Mouse (Mus musculus) thymus, postnatal 36 days (tissue): ENCODE data around the gene Epn1.
A peak's percentile ranks its signal among the peaks of the same experiment; 100 is the strongest.

Experiments
- DNase-seq, 2 experiments: peaks; one replicate each; pipeline ENCODE4 v3.0.0; 2022; ENCODE audit warnings: mixed read lengths in 2 of 2

Epn1 gene

DNA sequence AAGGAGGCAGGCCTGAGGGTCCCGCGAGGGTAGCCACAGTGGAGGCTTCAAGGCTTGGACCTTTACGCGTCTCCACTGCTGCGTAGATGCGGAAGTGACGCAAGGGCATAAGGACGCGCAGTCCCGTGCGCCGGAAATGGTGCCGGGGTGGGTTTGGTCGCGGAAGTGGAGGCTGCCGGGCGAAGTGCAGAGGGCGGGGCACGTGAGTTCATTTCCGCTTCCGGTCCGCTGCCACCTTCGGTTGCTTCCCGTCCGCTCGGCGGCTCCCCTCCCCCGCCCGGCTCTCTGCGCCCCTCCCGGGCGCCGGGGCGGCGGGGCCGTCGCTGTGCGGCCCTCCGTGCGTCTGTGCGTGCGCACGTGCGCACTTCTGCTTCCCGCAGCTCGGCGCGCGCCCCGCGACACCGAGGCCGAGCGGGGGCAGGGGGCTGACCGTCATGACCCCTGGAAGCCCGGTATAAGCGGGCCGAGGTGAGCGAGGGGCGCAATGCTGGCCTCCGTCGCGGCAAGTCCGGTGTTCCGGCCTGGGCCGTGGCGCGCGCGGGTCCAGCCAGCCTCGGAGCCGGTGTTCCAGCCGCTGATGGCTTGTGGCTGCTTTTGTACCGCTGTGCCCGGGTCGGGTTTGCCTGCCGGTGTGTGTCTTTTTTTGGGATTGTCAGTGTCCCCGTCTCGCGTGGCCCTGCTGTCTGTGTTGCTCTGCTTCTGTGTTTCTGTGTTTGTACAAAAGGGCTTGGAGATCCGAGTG is at the start of gene Epn1:
Epn1 (plus strand) TSS at position 226 of the 742 bp plus-strand sequence.
- DNase-seq = peak; percentile 94 to 96

DNA sequence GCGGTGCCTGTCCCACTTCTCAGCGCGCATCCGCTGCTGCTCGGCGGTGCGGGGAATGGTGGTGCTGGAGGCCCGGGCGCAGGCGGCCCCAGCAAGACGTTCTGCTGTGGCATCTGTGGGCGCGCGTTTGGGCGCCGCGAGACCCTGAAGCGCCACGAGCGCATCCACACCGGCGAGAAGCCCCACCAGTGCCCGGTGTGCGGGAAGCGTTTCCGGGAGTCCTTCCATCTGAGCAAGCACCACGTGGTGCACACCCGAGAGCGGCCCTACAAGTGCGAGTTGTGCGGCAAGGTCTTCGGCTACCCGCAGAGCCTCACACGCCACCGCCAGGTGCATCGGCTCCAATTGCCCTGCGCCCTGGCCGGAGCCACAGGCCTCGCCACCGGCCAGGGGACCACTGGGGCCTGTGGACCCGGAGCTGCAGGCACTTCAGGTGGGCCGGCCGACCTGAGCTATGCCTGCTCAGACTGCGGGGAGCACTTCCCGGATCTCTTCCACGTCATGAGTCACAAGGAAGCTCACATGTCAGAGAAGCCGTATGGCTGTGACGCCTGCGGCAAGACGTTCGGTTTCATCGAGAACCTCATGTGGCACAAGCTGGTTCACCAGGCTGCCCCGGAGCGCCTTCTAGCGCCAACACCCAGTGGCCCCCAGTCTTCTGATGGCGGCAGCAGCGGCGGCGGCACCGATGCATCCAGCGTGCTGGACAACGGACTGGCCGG is 49.3 kb upstream of the Epn1 start:
- peak in 1 of 2 experiments; percentile 19 for DNase-seq

DNA sequence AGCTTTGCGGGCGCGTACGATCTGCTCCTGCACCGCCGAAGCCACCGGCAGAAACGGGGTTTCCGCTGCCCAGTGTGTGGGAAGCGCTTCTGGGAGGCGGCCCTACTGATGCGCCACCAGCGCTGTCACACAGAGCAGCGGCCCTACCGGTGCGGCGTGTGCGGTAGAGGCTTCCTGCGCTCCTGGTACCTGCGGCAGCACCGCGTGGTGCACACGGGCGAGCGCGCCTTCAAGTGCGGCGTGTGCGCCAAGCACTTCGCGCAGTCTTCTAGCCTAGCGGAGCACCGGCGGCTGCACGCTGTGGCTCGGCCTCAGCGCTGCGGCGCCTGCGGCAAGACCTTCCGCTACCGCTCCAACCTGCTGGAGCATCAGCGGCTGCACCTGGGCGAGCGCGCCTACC is 48.5 kb upstream of the Epn1 start:
- DNase-seq = no peak

DNA sequence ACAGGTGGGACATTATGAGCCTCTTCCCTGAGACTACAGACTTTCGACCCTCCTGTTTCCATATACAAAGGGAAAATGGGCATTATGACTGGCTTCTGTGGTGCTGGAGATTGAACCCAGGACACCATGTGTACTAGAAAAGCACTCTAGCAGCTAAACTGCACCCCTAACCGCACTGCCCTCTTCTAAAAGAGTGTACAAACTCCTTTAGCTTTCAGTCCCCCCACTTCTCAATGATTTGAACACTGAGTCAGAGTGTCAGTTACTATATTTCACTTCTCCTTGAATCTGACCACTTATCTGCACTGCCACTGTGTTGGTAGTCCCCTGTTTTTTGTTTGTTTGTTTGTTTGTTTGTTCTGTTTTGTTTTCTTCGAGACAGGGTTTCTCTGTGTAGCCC is 46.2 kb upstream of the Epn1 start, which contains the start of gene 4632433K11Rik:
4632433K11Rik (plus strand) TSS at position 301 of the 400 bp plus-strand sequence.
- DNase-seq = no peak

DNA sequence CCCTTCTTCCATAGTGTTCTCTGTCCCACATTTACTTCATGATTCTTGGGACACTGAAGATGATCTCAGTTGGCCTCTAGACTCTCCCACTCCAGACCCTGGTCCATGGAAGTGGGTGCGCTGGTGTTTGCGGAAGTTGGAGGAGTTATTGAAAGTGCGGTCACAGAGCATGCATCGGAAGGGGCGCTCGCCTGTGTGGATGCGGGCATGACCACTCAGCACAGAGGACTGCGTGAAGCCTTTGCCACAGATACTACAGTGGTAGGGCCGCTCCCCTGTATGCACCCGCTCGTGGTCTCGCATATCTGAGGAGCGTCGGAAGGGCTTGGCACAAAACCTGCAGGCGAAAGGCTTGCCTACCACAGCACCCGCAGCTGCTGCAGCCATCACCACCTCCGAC is 44.4 kb upstream of the Epn1 start:
- no peak for DNase-seq

DNA sequence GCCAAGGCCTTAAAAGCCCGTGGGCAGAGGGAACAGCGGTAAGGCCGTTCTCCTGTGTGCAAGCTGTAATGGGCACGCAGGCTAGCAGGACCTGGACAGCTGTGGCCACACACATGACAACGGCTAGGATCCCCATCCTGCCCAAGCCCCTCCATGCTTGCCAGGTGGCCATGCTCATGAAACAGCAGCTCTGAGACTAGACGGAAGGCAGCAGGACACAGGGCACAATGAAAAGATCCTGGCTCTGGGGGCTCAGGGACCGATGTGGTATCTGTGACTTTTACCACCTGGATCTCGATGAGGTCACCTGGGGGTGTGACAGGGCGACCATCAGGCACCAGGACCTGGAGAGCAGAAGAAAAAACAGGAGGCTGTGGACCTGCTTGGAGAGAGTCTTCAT is 43.9 kb upstream of the Epn1 start:
- DNase-seq = no peak

DNA sequence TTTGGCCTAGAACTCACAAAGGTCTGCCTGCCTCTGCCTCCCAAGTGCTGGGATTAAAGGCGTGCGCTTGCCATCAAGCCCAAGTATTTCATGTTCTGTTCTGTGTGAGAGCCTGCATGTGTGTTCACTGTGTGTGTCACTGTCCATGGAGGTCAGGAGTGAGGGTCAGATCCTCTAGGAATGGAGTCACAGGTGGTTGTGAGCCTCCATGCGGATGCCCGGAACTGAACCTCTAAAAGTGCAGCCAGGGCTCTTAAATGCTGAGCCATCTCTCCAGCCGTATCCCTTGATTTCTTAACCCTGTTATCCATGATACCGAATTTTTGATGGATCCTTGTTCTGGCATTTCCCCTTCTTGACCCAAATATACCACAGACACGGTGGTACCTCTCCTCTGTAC is 43.0 kb upstream of the Epn1 start:
- DNase-seq = no peak

DNA sequence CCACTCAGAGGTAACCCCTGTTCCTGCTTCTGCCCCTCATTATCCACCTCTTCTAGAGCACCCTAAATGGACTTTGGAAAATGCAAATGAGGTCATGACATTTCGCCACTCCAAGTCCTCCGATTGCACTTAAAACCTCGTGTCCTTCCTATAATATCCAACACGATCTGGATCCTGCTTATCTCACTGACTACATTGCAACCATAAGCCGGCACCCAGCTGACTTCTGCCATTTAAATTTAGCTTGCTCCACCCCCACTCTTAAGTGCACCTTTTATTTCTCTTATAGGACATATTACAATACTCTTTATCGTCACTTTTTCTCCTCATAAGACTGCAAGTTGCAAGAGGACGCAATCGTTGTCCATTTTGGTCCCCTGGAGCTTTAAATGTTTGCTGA is 42.6 kb upstream of the Epn1 start:
- no peak for DNase-seq

DNA sequence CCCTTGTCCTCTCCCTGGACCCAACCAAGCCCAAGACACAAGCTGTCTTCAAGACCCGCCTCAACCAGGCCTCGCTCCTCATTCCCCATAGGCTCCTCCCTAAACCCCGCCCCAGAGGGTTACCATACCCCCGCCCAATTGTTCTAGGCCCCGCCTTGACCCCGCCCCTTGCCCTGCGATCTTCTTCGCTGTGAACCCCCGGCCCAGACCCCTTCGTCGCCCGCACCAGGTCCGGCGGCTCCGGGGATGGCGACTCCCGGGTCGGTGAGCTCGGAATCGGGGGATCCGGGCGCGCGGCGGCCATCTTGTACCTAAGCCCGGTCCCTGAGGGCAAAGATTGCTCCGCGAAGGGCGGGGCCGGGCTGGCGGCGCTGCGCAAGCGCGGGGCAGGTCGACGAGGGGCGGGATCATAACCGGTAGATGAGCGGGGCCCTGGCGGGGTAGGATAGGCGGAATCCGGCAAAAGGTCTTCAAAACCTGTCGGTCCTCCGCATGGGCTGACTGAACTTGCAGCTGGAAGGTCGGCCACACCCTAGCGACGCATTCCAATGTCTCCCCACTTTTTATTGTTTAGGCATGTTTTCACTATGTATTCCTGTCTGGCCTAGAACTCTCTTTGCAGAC is 41.8 kb upstream of the Epn1 start, which contains the start of gene Zfp784:
Zfp784 (minus strand) TSS at position 338 of the 624 bp plus-strand sequence.
- peak; percentile 94 to 95 for DNase-seq

DNA sequence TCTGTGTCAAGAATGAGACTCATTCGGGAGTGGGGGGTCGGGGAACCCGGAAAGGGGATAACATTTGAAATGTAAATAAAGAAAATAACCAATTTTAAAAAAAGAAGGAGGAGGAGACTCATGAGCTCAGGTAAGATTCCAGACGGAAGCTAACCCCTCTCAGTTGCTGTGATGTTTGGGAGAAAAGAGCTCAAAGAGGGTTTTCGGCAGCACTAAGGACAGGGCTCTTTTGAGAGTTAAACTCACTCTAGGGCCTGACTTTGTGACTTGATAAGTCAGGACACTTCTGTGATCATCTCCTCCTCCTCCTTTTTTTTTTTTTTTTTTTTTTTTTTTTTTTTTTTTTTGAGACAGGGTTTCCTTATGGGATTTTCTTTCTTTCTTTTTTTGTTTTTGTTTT is 41.1 kb upstream of the Epn1 start:
- DNase-seq = no peak

DNA sequence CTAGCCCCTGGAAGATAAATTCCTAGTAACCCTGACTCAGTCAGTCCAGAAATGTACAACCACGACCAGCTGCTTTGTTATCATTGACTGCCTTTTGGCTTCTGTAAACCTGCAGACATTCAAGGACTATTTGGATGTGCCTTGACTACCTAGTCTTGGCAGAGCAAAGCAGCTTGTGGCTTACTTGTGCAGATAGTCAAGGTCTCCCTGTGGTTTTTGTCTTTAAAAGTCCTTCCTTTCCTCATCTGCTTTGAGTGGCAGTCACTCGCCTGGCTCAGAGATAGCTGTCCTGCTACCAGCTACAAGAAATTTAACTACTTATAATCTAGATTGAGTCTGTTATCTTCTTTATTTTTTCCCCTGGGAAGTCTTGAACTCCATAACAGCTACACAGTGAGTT is 35.1 kb upstream of the Epn1 start:
- no peak for DNase-seq

DNA sequence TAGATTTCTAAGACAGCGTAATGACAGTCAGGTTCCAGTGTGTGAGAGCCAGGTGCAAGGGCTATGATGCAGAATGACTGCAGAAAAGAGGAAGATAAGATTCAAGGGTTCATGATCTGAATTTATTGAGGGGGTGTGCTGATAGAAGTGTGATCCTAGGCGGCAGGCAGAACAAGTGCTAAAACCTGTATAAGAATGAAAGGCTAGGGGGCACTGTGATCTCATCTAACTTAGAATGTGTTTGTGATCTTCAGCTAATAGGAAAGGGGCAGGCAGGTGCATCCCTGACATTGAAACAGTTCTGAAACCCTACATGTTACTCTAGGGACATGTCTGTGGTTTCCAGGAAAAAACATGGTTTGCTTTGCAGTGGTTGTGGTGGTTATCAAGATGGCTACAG is 33.9 kb upstream of the Epn1 start:
- DNase-seq = no peak

DNA sequence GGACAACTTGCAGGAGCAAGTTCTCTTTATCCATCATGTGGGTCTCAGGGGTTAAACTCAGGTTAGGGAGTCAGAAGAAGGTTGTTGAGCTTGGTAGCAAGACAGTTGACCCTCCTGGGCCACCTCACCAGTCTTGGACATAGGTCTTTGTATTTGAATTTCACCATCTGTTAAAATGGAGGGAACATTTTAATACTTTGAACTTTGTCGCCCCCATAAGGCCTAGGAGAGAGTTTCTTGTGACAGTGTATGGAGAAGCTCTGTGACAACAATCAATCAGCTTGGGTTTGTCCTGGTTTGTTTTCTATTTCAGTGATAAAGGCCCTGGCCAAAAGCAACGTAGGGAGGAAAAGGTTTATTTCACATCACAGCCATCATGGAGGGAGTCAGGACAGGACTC is 32.7 kb upstream of the Epn1 start:
- DNase-seq = no peak

DNA sequence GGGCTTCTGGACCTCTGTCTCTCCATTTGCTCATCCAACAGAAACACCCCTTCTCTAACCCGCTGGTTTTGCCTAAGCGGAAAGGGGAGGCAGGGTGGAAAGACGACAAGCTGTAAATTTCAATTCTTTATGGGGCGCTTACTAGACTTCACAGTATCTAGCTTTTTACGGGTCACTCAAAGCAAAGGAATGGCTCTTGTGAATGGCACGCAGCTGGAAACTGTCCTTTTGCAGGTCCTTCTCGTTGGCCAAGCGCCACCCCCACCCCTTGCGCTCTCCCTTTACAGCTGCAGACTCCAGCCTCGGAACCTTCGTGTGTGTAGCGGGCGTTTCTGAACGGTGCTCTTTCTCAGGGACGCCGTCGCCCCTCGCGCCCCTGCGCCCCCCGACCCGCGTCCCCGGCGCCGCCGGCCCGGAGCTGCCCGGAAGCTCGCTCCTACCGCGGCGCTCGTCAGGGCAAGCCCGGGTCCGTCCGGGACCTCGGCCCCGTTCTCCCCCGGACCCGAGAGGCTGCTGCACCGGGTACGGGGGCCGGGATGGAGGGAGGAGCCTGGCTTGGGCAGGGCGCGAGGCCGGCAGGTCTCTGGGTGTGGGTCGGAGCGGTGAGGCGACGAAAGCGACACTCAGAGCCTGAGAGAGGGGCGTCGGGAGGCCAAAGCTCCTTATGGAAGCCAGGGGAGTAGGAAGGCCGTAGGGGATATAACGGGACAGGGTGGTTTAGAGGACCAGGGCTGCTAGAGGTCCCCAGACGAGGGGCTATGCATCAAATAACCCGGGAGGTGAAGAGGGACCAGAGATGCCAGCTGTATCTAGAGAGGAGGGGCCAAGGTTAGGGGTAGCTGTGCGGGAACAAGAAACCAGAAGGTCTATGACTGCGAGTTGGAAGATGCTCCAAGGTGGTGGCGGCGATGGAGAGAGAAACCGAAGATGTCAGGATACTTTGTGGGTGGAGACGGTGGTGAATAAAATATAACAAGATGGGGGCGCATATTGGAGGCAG is 28.5 kb upstream of the Epn1 start, which contains the start of gene Zfp580:
Zfp580 (plus strand) TSS at position 346 of the 1,000 bp plus-strand sequence.
- peak; percentile 61 to 62 for DNase-seq

DNA sequence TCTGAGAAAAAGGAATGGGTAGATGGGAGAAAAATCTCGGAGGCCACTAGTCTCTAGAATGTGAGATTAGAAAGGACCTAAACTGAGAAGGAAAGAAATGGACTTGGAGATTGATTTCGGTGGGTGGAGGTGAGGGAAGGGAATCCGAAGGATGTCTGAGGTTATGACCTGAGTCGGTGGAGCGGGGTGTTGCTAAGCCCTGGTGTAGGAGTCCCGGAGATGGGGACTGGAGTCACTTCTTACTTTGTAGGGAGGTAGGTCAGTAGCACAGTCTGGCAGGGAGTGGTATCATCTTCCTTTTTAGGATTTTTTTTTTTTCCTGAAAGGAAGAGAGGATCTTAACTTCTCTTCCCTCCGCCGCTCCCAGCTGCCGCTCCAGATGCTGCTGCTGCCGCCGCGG is 27.6 kb upstream of the Epn1 start:
- DNase-seq = no peak

DNA sequence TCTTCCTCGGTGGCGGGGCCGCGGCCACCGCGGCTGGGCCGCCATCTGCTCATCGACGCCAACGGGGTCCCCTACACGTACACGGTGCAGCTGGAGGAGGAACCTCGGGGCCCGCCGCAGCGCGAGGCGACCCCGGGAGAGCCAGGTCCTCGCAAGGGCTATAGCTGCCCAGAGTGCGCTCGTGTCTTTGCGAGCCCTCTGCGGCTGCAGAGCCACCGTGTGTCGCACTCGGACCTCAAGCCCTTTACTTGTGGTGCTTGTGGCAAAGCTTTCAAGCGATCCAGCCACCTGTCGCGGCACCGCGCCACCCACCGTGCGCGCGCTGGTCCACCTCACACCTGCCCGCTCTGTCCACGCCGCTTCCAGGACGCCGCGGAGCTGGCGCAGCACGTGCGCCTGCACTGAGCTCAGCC is 27.1 kb upstream of the Epn1 start:
- DNase-seq = no peak

DNA sequence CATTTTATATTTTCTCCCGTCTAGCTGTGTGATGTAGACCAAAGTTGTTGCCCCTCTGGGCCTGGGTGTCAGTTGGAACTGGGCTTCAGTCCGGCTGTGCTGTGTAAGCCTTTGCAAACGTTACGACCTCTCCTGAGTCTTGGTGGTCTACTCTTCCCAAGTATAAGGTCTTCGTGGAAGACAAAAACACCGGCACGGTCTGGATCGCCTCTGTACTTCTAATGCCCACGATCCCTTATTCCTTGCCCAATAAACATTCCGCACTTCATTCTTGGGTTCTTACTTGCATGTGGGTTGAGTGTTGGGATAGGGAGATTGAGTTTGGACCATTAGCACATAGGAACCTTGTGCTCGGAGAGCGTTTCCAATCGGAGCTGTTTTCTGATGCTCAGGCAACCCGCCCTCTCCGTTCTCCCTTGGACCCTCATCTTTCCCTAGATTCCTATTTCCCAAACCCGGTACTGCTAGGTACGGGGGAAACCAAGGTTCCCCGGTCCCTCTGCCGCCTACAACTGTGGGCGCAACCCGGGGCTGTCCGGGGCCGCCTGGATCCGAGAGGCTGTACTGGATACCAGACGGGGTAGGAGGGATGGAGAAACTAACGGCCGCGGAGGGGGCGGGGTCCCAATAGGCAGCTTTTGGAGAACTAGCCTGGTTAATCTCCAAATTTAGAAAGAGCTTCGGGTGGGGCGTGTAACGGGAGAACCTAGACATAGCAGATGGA is 26.4 kb upstream of the Epn1 start:
- no peak for DNase-seq

DNA sequence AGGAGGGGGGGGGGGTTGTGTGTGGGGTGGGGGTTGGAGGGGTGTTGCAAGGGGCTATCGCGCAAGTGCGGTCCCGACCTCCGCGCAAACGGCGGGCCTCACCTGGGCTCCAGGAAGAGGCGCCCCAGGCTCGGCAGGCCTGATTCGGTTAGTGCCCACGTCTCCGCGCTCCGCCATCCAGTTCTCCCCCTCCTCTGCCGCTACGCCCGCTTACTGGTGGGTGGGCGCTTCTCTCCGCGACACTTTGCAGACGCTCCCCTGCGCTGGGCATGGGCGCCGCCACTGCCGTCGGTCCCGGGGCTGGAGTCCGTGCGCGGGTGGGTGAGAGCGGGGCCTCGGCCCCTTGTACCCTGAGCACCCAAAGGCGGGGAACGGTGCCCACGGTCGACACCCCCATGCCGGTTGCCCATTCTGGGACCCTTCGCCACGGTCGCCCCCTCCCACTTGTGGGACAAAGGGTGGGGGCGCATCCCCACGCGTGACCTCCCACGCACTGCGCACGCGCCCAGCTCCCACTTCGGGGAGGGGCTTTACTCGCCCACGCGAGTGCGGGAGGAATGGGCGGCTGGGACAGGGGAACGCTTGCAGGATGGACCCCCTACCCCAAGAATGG is 23.3 kb upstream of the Epn1 start:
- DNase-seq = no peak

DNA sequence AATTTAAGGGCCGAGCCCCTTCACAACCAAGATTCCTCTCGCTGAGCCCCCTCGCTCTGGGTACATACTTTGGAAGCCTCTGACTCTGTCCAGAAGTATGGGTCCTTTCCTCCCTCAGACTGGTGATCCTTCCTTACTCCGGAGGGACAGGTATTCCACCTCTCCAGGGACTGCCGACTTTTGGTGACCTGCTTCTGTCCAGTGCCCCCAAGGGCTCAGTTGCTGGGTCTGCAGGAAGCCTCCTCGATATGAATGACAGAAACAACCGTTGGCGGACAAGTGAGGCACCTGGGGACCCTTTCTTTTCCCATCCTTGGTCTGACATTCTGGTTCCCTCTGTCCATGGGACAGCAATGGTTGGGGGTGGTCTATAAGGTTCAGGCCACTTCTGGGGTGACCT is 22.7 kb upstream of the Epn1 start:
- no peak for DNase-seq

DNA sequence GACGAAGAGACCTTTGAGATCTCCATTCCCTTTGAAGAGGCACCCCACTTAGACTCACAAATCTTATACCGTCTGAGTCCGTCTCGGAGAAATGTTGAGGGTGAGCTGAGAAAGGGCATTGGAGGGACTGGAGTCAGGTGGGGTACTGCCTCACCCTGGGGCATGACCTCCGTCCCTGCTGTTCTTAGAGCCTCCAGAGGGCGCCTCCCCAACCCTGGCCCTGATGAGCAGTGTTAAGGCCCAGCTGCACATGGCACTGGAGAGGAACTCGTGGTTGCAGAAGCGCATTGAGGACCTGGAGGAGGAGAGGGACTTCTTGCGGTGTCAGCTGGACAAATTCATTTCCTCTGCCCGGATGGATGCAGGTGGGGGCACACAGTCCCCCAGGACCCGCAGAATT is 22.2 kb upstream of the Epn1 start:
- peak in 1 of 2 experiments; percentile 45 for DNase-seq

DNA sequence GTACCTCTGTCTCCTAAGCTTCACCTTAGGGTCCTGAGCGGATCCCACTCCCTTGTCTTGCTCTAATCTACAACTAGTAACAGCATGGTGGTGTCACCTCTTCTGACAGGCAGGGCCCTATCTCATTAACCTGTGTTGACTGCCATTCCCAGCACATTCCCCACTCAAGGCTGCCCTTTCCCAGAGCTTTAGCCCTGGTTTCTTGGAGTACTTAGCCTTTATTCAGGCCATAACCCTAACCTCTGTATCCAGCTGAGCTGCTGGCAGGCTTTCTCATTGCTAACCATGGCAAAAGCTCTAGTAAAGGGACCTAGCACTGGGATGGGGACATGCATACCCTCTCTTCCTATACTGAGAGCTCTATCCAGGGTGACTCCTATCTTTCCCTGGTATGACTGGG is 21.4 kb upstream of the Epn1 start:
- DNase-seq = no peak
